Mouse (Mus musculus): ENCODE data around the gene Gimap4. TPM values are rescaled to one million over a fixed set of nuclear protein-coding genes. Genes with fewer than 3 reads are reported as not detected.
"Not testable (repeated sequence)": the region's sequence is repeated elsewhere in the genome, so short reads cannot be mapped to it uniquely, and the experiment has no call there.

The Gimap4 gene
- polyA plus RNA-seq, 1 experiment = 44.3 TPM

DNA sequence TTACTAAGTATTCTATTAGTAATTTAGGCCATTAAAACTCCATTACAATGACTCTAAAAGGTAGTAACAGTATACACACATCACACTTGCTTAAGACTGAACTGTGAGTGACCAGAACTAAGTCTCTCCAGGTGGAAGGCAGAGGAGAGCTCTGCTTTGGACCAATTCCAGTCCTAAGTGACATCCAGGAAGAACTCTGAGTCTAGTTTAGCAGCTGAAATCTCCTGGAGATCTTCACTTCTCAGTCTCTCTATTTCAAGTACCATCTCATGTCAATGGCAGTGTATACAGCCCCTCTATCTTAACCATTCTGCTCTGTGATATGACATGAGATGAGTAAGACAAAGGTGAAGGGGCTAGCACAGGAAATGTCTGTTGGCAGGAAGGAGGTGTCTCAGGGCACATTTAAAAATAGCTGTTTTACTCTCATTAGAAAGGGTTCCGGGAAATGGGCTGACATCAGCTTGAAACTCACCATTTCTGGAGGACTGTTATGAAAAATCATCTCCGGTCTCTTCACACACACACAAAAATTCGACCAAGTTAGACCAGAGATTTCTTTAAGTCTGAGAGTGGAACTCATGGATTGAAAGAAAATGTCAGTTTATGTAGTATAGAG lies 2.8 kb upstream of the Gimap4 start:
- Histone ChIP-seq H3K27ac (ENCODE audit: insufficient read depth, low read depth, low read length) (peak overlapping the region; percentile 86), H3K27me3 (replicated peaks; ENCODE audit: control insufficient read depth, insufficient read depth, low read length) (no peaks in the 10 kb centered on the region), H3K4me1 (ENCODE audit: control insufficient read depth, insufficient read depth, low read length) (peaks cover 2% of the 10 kb centered on the region; the same call in 1 of the 2 replicates), H3K36me3 (ENCODE audit: control insufficient read depth, insufficient read depth, low read length) (no peaks in the 10 kb centered on the region), H3K4me3 (ENCODE audit: insufficient read depth, low read depth, low read length) (no peak overlapping the region)
- no peak for TF ChIP-seq CTCF (conservative IDR thresholded peaks at IDR 0.05; ENCODE audit: insufficient read depth, insufficient read length, low read depth, low read length)
- no peak for TF ChIP-seq POLR2A (IDR thresholded peaks at IDR 0.05; ENCODE audit: low read depth, low read length)
- 70% methylated on average over 3 of the region's 3 CpGs for WGBS
- peak; percentile 80 for DNase-seq

DNA sequence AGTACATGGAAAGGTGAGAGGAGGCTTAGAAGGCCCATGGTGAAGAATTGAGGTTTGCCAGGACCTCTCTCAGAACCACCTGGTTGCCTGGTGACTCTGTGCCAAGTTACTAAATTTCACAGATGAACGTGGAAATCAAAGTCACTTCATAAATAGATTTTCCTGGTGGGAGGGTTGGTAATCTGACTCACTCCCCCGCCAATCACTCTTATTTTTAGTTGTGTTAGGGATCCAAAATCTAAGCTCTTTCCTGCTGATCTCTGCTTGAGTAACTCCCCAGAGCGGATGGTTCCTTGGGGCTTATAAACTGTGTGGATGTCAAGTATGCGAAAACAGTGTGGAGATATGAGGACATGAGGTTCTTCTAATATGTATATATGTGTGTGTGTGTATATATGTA lies 2.1 kb upstream of the Gimap4 start:
- peak overlapping the region; percentile 76 for H3K27ac ChIP-seq (ENCODE audit: insufficient read depth, low read depth, low read length)
- no peak for DNase-seq
- no peak overlapping the region for H3K4me3 ChIP-seq (ENCODE audit: insufficient read depth, low read depth, low read length)
- H3K27me3 ChIP-seq (replicated peaks; ENCODE audit: control insufficient read depth, insufficient read depth, low read length) = no peaks in the 10 kb centered on the region
- no peaks in the 10 kb centered on the region for H3K36me3 ChIP-seq (ENCODE audit: control insufficient read depth, insufficient read depth, low read length)
- WGBS = 62% methylated on average over 4 of the region's 4 CpGs
- no peaks in the 10 kb centered on the region; the same call in 1 of the 2 replicates for H3K4me1 ChIP-seq (ENCODE audit: control insufficient read depth, insufficient read depth, low read length)
- TF ChIP-seq CTCF (conservative IDR thresholded peaks at IDR 0.05; ENCODE audit: insufficient read depth, insufficient read length, low read depth, low read length) (no peak), POLR2A (IDR thresholded peaks at IDR 0.05; ENCODE audit: low read depth, low read length) (no peak)

DNA sequence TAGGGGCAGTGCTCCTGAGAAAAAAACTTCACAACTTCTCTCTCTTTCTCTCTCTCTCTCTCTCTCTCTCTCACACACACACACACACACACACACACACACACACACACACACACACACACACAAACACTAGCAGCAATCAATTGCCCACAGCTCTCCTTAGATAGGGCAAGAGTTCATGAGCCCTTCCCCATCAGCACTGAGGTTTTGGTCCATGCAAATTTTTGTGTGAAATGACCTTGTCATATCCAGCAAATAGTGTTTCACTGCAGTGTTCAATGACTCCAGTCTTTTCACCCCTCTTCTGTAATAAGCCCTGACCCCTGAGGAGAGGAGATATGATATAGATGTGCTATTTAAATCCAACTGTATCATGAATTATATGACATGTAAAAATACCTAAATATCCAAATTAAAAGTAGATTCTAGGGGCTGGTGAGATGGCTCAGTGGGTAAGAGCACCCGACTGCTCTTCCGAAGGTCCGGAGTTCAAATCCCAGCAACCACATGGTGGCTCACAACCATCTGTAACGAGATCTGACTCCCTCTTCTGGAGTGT lies 1.0 kb upstream of the Gimap4 start:
- H3K27ac ChIP-seq (ENCODE audit: insufficient read depth, low read depth, low read length) = peak overlapping the region; percentile 60
- WGBS = 93% methylated on average over 4 of the region's 4 CpGs
- not testable (repeated sequence) for H3K36me3 ChIP-seq (ENCODE audit: control insufficient read depth, insufficient read depth, low read length); H3K27me3 ChIP-seq (replicated peaks; ENCODE audit: control insufficient read depth, insufficient read depth, low read length); DNase-seq; H3K4me1 ChIP-seq (ENCODE audit: control insufficient read depth, insufficient read depth, low read length); H3K4me3 ChIP-seq (ENCODE audit: insufficient read depth, low read depth, low read length)

DNA sequence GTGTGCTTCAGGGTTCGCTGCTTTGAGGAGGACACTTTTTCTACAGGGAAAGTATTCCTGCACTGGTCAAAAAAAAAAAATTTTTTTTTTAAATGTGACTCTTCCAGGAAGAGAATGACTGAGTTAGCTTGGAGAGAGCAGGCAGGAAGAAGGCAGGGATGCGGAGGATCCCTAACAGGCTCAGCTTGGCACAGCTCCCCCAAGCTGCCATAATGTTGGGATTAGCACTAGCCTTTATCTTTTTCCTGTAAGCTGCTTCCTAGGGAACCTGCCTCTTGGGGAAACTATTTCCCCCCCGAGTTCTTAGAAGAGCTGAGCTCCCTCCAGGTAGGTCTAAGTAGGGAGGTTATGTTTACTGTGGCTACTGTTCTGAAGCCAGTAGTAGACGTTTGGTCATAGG lies 457 bp downstream of the Gimap4 start:
- DNase-seq = peak; percentile 69
- peak overlapping the region; percentile 93 for H3K27ac ChIP-seq (ENCODE audit: insufficient read depth, low read depth, low read length)
- no peaks in the 10 kb centered on the region for H3K4me1 ChIP-seq (ENCODE audit: control insufficient read depth, insufficient read depth, low read length)
- peak overlapping the region; percentile 56 for H3K4me3 ChIP-seq (ENCODE audit: insufficient read depth, low read depth, low read length)
- no peak for TF ChIP-seq CTCF (conservative IDR thresholded peaks at IDR 0.05; ENCODE audit: insufficient read depth, insufficient read length, low read depth, low read length)
- no peak for TF ChIP-seq POLR2A (IDR thresholded peaks at IDR 0.05; ENCODE audit: low read depth, low read length)
- H3K36me3 ChIP-seq (ENCODE audit: control insufficient read depth, insufficient read depth, low read length) = no peaks in the 10 kb centered on the region
- 54% methylated on average over 4 of the region's 4 CpGs for WGBS
- H3K27me3 ChIP-seq (replicated peaks; ENCODE audit: control insufficient read depth, insufficient read depth, low read length) = no peaks in the 10 kb centered on the region

DNA sequence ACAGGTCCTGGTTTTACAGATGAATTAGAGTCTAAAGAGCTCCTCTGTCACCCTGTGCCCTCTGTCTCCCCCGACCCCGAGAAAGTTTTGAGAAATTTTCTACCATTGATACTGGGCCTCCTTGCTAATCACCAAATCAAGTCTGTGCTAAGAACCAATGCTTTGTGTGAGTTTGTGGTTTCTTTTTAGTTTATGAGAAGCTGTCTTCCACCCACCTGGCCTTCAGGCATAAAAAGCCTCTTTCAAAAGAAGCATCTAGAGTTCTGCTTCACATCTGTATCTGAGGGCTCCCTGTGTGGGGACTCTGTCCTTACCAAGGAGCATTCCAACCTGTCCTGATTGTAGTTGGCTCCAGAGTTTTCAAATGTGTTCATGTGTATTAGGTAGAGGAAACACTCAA lies 902 bp downstream of the Gimap4 start:
- DNase-seq = no peak
- Histone ChIP-seq H3K36me3 (ENCODE audit: control insufficient read depth, insufficient read depth, low read length) (no peaks in the 10 kb centered on the region), H3K27ac (ENCODE audit: insufficient read depth, low read depth, low read length) (peak overlapping the region; percentile 81), H3K4me3 (ENCODE audit: insufficient read depth, low read depth, low read length) (peak overlapping the region; percentile 56), H3K4me1 (ENCODE audit: control insufficient read depth, insufficient read depth, low read length) (no peaks in the 10 kb centered on the region), H3K27me3 (replicated peaks; ENCODE audit: control insufficient read depth, insufficient read depth, low read length) (no peaks in the 10 kb centered on the region)
- WGBS = 66% methylated on average over 2 of the region's 2 CpGs
- no peak for TF ChIP-seq CTCF (conservative IDR thresholded peaks at IDR 0.05; ENCODE audit: insufficient read depth, insufficient read length, low read depth, low read length)
- TF ChIP-seq POLR2A (IDR thresholded peaks at IDR 0.05; ENCODE audit: low read depth, low read length) = no peak

DNA sequence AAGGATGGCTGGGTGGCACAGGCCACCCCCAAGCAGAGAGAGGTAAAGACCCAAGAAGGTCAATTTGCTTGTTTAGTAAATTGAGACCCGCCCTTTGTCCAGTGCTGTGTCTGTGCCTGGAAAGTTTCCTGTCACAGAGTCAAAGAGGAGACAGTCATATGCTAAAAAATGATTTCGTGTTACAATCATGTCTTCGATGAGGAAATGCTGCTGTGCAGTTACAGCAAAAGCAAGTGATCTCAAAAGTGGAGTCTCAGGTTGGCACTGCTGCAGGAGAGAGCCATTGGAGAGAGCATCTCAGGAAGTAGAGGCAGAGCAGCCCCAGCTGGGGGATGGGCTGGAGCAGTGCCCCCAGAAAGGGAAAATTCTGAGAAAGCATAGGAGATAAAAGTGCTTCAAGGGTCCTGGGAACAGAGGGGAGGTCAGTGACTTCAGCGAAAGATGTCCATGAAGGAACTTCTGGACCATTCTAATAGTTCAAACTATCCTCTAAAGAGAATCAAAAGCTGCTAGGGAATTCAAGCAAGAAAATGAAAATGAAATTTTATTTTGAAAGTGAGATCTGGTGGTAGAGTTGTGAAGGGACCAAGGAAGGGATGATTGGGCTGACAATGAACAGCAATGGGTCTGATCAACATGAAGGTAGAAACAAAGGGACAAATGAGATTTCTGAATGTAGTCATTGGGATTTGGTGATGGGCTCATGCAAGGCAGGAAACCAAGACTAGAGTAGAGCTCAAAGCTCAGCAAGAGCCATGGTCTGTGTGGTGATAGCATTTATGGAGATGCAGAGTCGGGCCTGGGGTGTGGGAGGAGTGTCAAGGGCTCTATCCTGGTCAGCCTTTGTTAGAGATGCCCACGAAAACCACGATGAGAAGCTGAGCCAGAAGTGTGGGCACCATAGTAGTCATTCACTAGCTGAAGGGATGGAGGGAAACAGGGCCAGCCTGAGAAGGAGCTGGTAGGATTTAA lies 1.6 kb downstream of the Gimap4 start:
- H3K4me1 ChIP-seq (ENCODE audit: control insufficient read depth, insufficient read depth, low read length) = no peaks in the 10 kb centered on the region
- peak overlapping the region; percentile 56 for H3K4me3 ChIP-seq (ENCODE audit: insufficient read depth, low read depth, low read length)
- no peaks in the 10 kb centered on the region for H3K27me3 ChIP-seq (replicated peaks; ENCODE audit: control insufficient read depth, insufficient read depth, low read length)
- no peaks in the 10 kb centered on the region for H3K36me3 ChIP-seq (ENCODE audit: control insufficient read depth, insufficient read depth, low read length)
- no peak for TF ChIP-seq POLR2A (IDR thresholded peaks at IDR 0.05; ENCODE audit: low read depth, low read length)
- TF ChIP-seq CTCF (conservative IDR thresholded peaks at IDR 0.05; ENCODE audit: insufficient read depth, insufficient read length, low read depth, low read length) = no peak
- WGBS = 62% methylated on average over 7 of the region's 7 CpGs
- DNase-seq = no peak
- peak overlapping the region; percentile 81 for H3K27ac ChIP-seq (ENCODE audit: insufficient read depth, low read depth, low read length)

DNA sequence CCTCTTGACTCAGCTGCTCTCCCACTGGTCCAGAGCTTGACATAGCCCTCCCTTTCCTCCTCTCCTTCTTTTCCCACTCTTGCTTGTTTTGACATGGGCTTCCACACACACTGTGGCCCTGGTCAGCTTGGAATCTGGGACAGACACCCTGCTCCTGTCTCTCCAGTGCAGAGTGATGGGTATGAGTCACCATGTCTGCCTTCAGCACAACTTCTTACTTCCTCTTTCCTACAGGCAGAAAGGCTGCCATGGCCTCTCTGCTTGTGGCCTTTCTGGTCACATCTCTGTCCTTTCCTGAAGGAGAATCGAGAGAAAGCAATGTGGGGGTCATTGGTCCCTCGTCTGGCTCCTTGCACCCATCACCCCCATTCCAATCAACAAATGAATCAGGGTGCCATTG lies 2.7 kb downstream of the Gimap4 start:
- TF ChIP-seq CTCF (conservative IDR thresholded peaks at IDR 0.05; ENCODE audit: insufficient read depth, insufficient read length, low read depth, low read length) = no peak
- TF ChIP-seq POLR2A (IDR thresholded peaks at IDR 0.05; ENCODE audit: low read depth, low read length) = no peak
- no peak for DNase-seq
- Histone ChIP-seq H3K4me1 (ENCODE audit: control insufficient read depth, insufficient read depth, low read length) (no peaks in the 10 kb centered on the region), H3K4me3 (ENCODE audit: insufficient read depth, low read depth, low read length) (peak overlapping the region; percentile 30), H3K27ac (ENCODE audit: insufficient read depth, low read depth, low read length) (peak overlapping the region; percentile 81), H3K36me3 (ENCODE audit: control insufficient read depth, insufficient read depth, low read length) (no peaks in the 10 kb centered on the region), H3K27me3 (replicated peaks; ENCODE audit: control insufficient read depth, insufficient read depth, low read length) (no peaks in the 10 kb centered on the region)
- 72% methylated on average over 2 of the region's 2 CpGs for WGBS

All from kidney, adult 2 months (tissue).